Mouse (Mus musculus) cerebellum, adult 2 months (tissue): ENCODE results near the gene Prss57.
"Not testable (repeated sequence)": the region's sequence is repeated elsewhere in the genome, so short reads cannot be mapped to it uniquely, and the experiment has no call there.

Experiments
- CTCF ChIP-seq: fragments of 200-500 bp; IDR thresholded peaks from 2 replicates; pipeline ENCODE4 v1.5.1; 2011; ENCODE audit warnings: low read depth, mild to moderate bottlenecking, control low read depth, low read length, moderate library complexity, borderline replicate concordance; ENCODE audit not compliant: insufficient read depth
- POLR2A ChIP-seq: fragments of 200-500 bp; IDR thresholded peaks from 2 replicates; pipeline ENCODE4 v1.6.1; 2011; ENCODE audit warnings: low read length, control low read depth, borderline replicate concordance; ENCODE audit not compliant: insufficient read depth

DNA sequence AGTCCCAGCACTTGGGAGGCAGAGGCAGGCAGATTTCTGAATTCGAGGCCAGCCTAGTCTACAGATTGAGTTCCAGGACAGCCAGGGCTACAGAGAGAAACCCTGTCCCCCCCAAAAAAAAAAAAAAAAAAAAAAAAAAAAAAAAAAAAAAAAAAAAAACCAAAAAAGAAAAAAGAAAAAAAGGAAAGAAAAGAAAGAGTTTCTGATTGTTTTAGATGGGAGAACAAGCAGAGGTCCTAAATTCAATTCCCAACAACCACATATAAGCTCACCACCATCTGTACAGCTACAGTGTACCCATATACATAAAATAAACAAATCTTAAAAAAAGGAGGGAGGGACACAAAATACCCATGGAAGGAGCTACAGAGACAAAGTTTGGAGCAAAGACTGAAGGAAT is 31.1 kb downstream of the Prss57 start:
- not testable (repeated sequence) for TF ChIP-seq CTCF, POLR2A
